Mouse (Mus musculus): ENCODE results near the gene Pomt1.

GRCm38 (mm10) chr2:32237571-32237970 lies 1.2 kb downstream of the Pomt1 start:
- no peak for TF ChIP-seq CTCF (IDR thresholded peaks at IDR 0.05; ENCODE audit: extremely low read depth, insufficient read length, insufficient replicate concordance, low read depth, low read length)
- no peak for TF ChIP-seq POLR2A (IDR thresholded peaks at IDR 0.05; ENCODE audit: low read depth, low read length)
